In the genomic region with DNA sequence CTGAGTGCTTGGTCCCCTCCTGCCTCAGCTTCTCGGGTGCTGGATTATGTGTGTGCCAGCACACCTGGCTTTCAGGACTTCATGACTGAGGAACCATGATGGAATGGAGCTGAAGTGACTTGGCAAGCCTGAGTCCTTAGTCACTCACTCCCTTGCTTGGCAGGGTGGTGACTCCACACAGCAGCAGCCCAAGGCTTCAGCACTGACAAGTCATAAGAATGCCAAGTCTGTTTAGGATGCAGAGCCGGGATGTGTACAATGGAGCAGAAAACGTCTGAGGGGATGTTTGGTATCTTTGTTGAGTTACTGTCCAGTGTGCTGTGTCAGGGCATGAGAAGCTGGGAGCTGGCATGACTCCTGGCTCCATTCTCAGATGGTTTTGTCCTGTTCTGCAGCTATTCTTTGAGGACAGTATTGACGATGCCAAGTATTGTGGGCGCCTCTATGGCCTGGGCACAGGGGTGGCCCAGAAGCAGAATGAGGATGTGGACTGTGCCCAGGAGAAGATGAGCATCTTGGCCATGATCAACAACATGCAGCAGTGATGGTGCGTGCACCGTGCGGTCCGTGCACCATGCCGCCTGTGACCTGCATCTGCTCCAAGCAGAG, we compare ENCODE assay signal across 1 mouse cellular context.
TF ChIP-seq lines count a peak whose summit lies in the region.

No protein-coding gene starts in this region.

TF ChIP-seq in myocyte, 11 proteins besides CTCF, POLR2A, EP300 and RAD21:
- TF ChIP-seq MYOG (IDR thresholded peaks at IDR 0.05; ENCODE audit: control insufficient read depth in 1 of 3, insufficient read depth in 1 of 3, insufficient read length in 2 of 3, low read depth in 2 of 3) (no peak), TCF3 (IDR thresholded peaks at IDR 0.05; ENCODE audit: insufficient read length, low read depth) (no peak), MYOD1 (IDR thresholded peaks at IDR 0.05; ENCODE audit: control insufficient read depth in 1 of 3, insufficient read length in 2 of 3, low read depth in 2 of 3) (no peak), POLR2AphosphoS2 (IDR thresholded peaks at IDR 0.05; ENCODE audit: insufficient read length, low read depth) (peak; percentile 11), REST (IDR thresholded peaks at IDR 0.05; ENCODE audit: insufficient read depth, insufficient read length) (no peak), E2F4 (IDR thresholded peaks at IDR 0.05; ENCODE audit: insufficient read depth) (no peak)
